Mouse (Mus musculus) central nervous system, embryonic 14 days (tissue): ENCODE data around the gene Itgb4. TPM values are rescaled to one million over a fixed set of nuclear protein-coding genes. Genes with fewer than 3 reads are reported as not detected.

Experiments used
- polyA plus RNA-seq: library from polyadenylated mRNA; depleted of rRNA; stranded (reverse); fragments of >200 nt; gene quantifications from 2 replicates; pipeline ENCODE4 v1.2.3, GENCODE M21; 2012; rRNA removed

Gene Itgb4
- polyA plus RNA-seq: 0.79 and 2.7 TPM in 2 replicates

GRCm38 (mm10) chr11:115974309-115975082 lies at the start of gene Itgb4:
TSS of gene Itgb4 (plus strand) at chr11:115974709.

DNA sequence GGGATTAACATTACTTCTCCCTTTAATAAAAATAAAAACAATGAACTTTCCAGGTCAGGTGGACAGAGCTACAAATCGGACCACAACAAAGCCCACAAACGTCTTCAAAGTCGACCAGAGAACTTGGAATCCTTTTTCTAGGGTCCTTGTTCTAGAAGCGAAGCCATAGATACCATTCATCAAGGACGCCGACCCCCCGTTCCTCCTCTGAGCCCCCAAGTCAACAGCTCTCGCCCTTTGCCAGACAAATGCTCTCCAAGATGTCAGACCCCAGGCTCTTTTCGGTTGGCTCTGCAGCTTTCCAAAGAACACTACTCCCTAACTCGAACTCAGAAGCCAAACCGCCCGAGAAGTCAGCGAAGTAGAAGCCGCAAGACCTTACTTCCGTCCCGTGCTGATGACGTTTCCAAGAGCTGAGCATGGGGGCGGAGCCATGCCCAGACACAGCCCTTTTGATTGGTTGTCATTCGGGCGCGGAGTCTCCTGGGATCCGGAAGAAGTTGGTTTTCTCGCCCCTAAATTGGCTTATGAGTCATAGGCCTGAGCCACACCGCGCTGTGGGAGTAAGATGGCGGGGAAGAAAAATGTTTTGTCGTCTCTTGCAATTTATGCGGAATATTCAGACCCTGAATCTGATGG lies 41.3 kb upstream of the Itgb4 start, which contains the start of the genes Sap30bp and Recql5:
TSS of gene Sap30bp (plus strand) at position 175 of the 639 bp plus-strand sequence.
TSS of gene Recql5 (minus strand) at position 370 of the 639 bp plus-strand sequence.

DNA sequence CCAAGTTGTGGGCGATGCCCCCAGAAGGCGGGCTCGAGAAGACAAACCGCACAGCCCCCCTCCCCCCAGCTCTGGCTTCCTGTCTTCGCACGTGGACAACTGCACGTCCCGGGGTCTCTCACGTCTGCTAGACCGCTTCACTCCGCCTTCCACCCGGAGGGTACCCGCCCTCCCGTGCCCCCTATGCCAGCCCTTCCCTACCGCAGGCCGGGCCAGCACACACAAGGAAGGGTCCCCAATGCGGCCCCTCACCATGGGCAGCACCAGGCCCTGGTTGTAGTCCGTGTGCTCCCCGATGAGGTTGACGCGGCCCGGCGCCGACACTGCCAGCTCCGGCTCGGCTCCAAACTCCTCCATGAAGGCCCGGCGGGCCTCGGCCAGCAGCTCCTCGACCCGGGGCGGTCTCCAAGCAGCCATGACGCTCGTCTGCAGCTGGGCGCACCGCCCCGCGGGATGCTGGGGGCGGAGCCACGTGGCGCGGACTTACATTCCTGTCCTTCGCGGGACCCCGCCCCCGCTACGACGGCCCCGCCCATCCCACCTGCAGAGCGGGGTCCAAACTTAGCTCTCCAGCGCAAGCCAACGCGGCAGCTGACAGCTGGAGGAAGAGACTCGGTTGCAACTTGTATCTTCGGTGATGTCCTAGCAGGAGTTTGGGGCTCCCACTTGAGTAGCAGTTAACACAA lies 37.9 kb downstream of the Itgb4 start, which contains the start of gene Galk1:
TSS of gene Galk1 (minus strand) at position 458 of the 686 bp plus-strand sequence.

DNA sequence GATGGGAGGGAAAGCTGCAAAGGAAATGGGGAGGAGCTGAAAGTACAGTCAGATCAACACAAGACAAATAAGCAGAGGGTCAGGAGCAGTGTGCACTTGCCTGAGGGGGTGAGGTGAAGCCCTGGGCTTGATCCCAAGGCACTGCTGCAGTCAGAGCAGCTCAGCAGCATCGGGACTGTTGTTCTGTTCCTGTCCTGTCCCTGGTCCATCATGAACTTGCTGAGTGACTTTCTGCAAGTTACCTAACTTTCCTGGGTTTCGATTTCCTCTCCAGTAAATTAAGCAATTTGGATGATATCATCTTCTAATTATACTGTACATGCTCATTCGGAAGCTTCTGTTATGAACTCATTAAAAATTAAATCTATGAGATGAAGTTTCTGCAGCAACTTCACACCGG lies 53.2 kb downstream of the Itgb4 start, which contains the start of gene H3f3b:
TSS of gene H3f3b (minus strand) at position 207 of the 400 bp plus-strand sequence.

GRCm38 (mm10) chr11:116030088-116030897 lies 55.8 kb downstream of the Itgb4 start, which contains the start of gene Unk:
TSS of gene Unk (plus strand) at chr11:116030322.

Other genes starting within 250 kb of the Itgb4 start
- gene Tmem94, start 209.3 kb upstream of the Itgb4 start, polyA plus RNA-seq: 51.0 and 52.8 TPM in 2 replicates
- gene Caskin2, start 161.1 kb upstream of the Itgb4 start, polyA plus RNA-seq: 20.5 and 22.6 TPM in 2 replicates
- 29.6 and 32.5 TPM in 2 replicates for gene Tsen54, start 160.0 kb upstream of the Itgb4 start, polyA plus RNA-seq
- 2.4 and 3.4 TPM in 2 replicates for gene Llgl2, start 150.7 kb upstream of the Itgb4 start, polyA plus RNA-seq
- 0.16 and 0.30 TPM in 2 replicates for gene Myo15b, start 116.3 kb upstream of the Itgb4 start, polyA plus RNA-seq
- gene Smim5, start 74.7 kb upstream of the Itgb4 start, polyA plus RNA-seq: 0.76 and 2.2 TPM in 2 replicates
- 0.05 and 0.10 TPM in 2 replicates for gene Smim6, start 62.7 kb upstream of the Itgb4 start, polyA plus RNA-seq
- gene Sap30bp, start 41.4 kb upstream of the Itgb4 start, polyA plus RNA-seq: 64.1 and 68.2 TPM in 2 replicates
- gene Recql5, start 41.2 kb upstream of the Itgb4 start, polyA plus RNA-seq: 31.3 TPM in 2 replicates
- gene Galk1, start 38.0 kb downstream of the Itgb4 start, polyA plus RNA-seq: 39.2 and 49.6 TPM in 2 replicates
- gene H3f3b, start 53.3 kb downstream of the Itgb4 start, polyA plus RNA-seq: 1,147 and 1,200 TPM in 2 replicates
- 70.9 and 74.5 TPM in 2 replicates for gene Unk, start 55.6 kb downstream of the Itgb4 start, polyA plus RNA-seq
- 1.0 and 1.2 TPM in 2 replicates for gene Unc13d, start 103.3 kb downstream of the Itgb4 start, polyA plus RNA-seq
- gene Wbp2, start 112.3 kb downstream of the Itgb4 start, polyA plus RNA-seq: 124 and 132 TPM in 2 replicates
- 4.3 and 7.9 TPM in 2 replicates for gene Trim47, start 152.5 kb downstream of the Itgb4 start, polyA plus RNA-seq
- 2.4 and 2.7 TPM in 2 replicates for gene Trim65, start 156.4 kb downstream of the Itgb4 start, polyA plus RNA-seq
- 49.6 and 52.6 TPM in 2 replicates for gene Mrpl38, start 164.2 kb downstream of the Itgb4 start, polyA plus RNA-seq
- 133 and 144 TPM in 2 replicates for gene Fbf1, start 193.5 kb downstream of the Itgb4 start, polyA plus RNA-seq
- gene Ten1, start 224.1 kb downstream of the Itgb4 start, polyA plus RNA-seq: 52.9 and 56.6 TPM in 2 replicates
- gene Acox1, start 224.3 kb downstream of the Itgb4 start, polyA plus RNA-seq: 61.4 and 65.4 TPM in 2 replicates